Mouse (Mus musculus): ENCODE results near the gene Timm29. TPM values are rescaled to one million over a fixed set of nuclear protein-coding genes. Genes with fewer than 3 reads are reported as not detected.
"Not testable (repeated sequence)": the region's sequence is repeated elsewhere in the genome, so short reads cannot be mapped to it uniquely, and the experiment has no call there.

Gene Timm29
- total RNA-seq, 2 experiments from 2014 or later, result 32.3 to 36.4 TPM

GRCm38 (mm10) chr9:21585401-21585800 is 7.1 kb upstream of the Timm29 start:
- DNase-seq, result no peak

- no peak for DNase-seq
Observed at GRCm38 (mm10) chr9:21587678-21588349, 4.7 kb upstream of the Timm29 start.

GRCm38 (mm10) chr9:21588350-21588749 is 4.2 kb upstream of the Timm29 start:
- DNase-seq, result no peak

GRCm38 (mm10) chr9:21589538-21589937 is 3.0 kb upstream of the Timm29 start:
- no peak for DNase-seq

GRCm38 (mm10) chr9:21591127-21591830 is 1.2 kb upstream of the Timm29 start:
- DNase-seq, result no peak

GRCm38 (mm10) chr9:21591831-21592702 is 455 bp upstream of the Timm29 start:
- DNase-seq, result no peak

- peak; percentile 63 for DNase-seq
Observed at GRCm38 (mm10) chr9:21593122-21593721, 700 bp downstream of the Timm29 start.

- not testable (repeated sequence) for DNase-seq
Observed at GRCm38 (mm10) chr9:21594350-21594749, 1.8 kb downstream of the Timm29 start.

- DNase-seq, result no peak
Observed at GRCm38 (mm10) chr9:21594838-21595237, 2.3 kb downstream of the Timm29 start.

- no peak for DNase-seq
Observed at GRCm38 (mm10) chr9:21598198-21598597, 5.7 kb downstream of the Timm29 start.

GRCm38 (mm10) chr9:21600186-21600585 is 7.7 kb downstream of the Timm29 start:
- DNase-seq, result no peak

- no peak for DNase-seq
Observed at GRCm38 (mm10) chr9:21601073-21601472, 8.6 kb downstream of the Timm29 start.

GRCm38 (mm10) chr9:21601722-21602399 is 9.3 kb downstream of the Timm29 start:
- DNase-seq, result peak; percentile 75

- no peak for DNase-seq
Observed at GRCm38 (mm10) chr9:21604119-21604518, 11.6 kb downstream of the Timm29 start.

- DNase-seq, result no peak
Observed at GRCm38 (mm10) chr9:21605865-21606264, 13.3 kb downstream of the Timm29 start.

GRCm38 (mm10) chr9:21606648-21607047 is 14.1 kb downstream of the Timm29 start:
- DNase-seq, result no peak

GRCm38 (mm10) chr9:21609861-21610260 is 17.3 kb downstream of the Timm29 start:
- DNase-seq, result no peak

GRCm38 (mm10) chr9:21614864-21615616 is 22.5 kb downstream of the Timm29 start:
- no peak for DNase-seq

- peak; percentile 100 for DNase-seq
Observed at GRCm38 (mm10) chr9:21615617-21616231, 23.2 kb downstream of the Timm29 start, which contains the start of gene Smarca4. TSS of gene Smarca4 (plus strand) at chr9:21616169.

- DNase-seq, result peak; percentile 92
Observed at GRCm38 (mm10) chr9:21616232-21616781, 23.8 kb downstream of the Timm29 start.

All from heart, postnatal 4 days (tissue).